Comparison of ENCODE assay signal across 9 mouse cellular contexts in the genomic region with DNA sequence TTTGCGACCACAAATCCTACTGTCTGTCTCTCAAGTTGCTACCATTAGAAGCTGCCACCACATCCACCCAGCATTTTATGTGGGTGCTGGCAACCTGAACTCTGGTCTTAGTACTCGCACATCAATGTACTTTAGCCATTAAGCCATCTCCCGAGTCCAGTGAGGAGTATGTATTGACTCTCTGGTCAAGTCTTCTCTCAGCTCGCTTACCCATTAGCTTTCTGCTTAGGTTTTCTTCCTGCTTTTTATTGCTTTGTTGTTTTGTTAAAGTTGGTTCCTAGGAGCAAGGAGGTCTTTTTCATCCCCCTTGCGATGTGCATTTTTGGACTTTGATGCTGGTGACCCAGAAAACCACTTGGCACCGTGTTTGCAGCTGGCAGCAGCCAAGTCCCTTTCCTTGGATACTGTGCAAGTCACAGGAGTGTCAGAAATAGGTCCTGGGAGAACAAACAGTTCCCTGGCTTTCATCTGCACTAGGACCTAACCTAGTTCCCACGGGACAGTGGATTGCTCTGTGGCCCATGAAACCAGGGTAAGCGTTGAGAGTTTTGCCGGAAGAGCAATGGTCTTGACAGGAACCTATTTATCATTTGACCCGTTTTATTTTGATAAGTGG. TPM values are rescaled to one million over a fixed set of nuclear protein-coding genes. Genes with fewer than 3 reads are reported as not detected.
DNase-seq lines count a peak whose midpoint lies in the region; ATAC-seq and TF ChIP-seq lines count a peak whose summit lies in the region.
"Had no signal": no experiment of that assay in that cellular context is flagged by ENCODE, and none has a peak within 500 bp of the region (broad histone marks: within the 10 kb centered on the region; RNA-seq: fewer than 3 reads in every experiment).

No protein-coding gene starts in this region.

- no peaks in the 10 kb centered on the region for H3K27me3 ChIP-seq in kidney, embryonic 14.5 days (ENCODE audit: control insufficient read depth, insufficient read depth, low read length)
- no peaks in the 10 kb centered on the region for H3K27me3 ChIP-seq in kidney, postnatal 0 days (ENCODE audit: insufficient read depth, low read length)
- H3K27me3 ChIP-seq: limb, embryonic 13.5 days; midbrain, embryonic 13.5 days had no signal

- no peak overlapping the region for H3K27ac ChIP-seq in kidney, embryonic 14.5 days (ENCODE audit: low read depth, low read length)
- H3K27ac ChIP-seq in kidney, postnatal 0 days: no peak overlapping the region
- H3K27ac ChIP-seq: limb, embryonic 13.5 days; midbrain, embryonic 13.5 days had no signal

- no peak overlapping the region for H3K9ac ChIP-seq in kidney, embryonic 14.5 days (ENCODE audit: low read depth, low read length)
- H3K9ac ChIP-seq in kidney, postnatal 0 days (ENCODE audit: low read depth, low read length): no peak overlapping the region
- H3K9ac ChIP-seq: limb, embryonic 13.5 days; midbrain, embryonic 13.5 days had no signal

- 36% methylated on average over 10 of the region's 10 CpGs for WGBS in kidney, embryonic 14.5 days
- 35% methylated on average over 10 of the region's 10 CpGs for WGBS in kidney, postnatal 0 days

- no peak for TF ChIP-seq CTCF in kidney, postnatal 0 days (IDR thresholded peaks at IDR 0.05; ENCODE audit: low read depth)

- no peaks in the 10 kb centered on the region for H3K9me3 ChIP-seq in kidney, embryonic 14.5 days (ENCODE audit: control insufficient read depth, low read length)
- H3K9me3 ChIP-seq in kidney, postnatal 0 days (replicated peaks; ENCODE audit: low read length): no peaks in the 10 kb centered on the region
- H3K9me3 ChIP-seq: limb, embryonic 13.5 days; midbrain, embryonic 13.5 days had no signal

- no peak overlapping the region for H3K4me2 ChIP-seq in kidney, embryonic 14.5 days (replicated peaks; ENCODE audit: low read depth, low read length)
- H3K4me2 ChIP-seq in kidney, postnatal 0 days (ENCODE audit: low read length): no peak overlapping the region
- H3K4me2 ChIP-seq: limb, embryonic 13.5 days; midbrain, embryonic 13.5 days had no signal

- 0 out of 2 replicates have a peak, but pooled peaks cover 4% of the 10 kb centered on the region for H3K4me1 ChIP-seq in kidney, embryonic 14.5 days (ENCODE audit: control insufficient read depth, insufficient read depth, low read length)
- H3K4me1 ChIP-seq in kidney, postnatal 0 days (replicated peaks; ENCODE audit: insufficient read depth, low read length): no peaks in the 10 kb centered on the region
- H3K4me1 ChIP-seq: limb, embryonic 13.5 days had no signal

- peak; percentile 4 to 23 for DNase-seq in kidney, adult 8-10 months
- peak; percentile 58 for DNase-seq in adrenal gland, postnatal 10 days
- DNase-seq in cerebellum, adult 11-12 months: peak; percentile 53
- DNase-seq in kidney, postnatal 0 days (ENCODE audit: low spot score): peak; percentile 26
- DNase-seq in spleen, postnatal 4 days (ENCODE audit: low spot score in 2 of 2): no peak
- DNase-seq in ovary, postnatal 36 days (ENCODE audit: low spot score): no peak

- no peak for ATAC-seq in kidney, embryonic 14.5 days (ENCODE audit: low FRiP score, low TSS enrichment)
- ATAC-seq in kidney, postnatal 0 days (replicated peaks; ENCODE audit: low FRiP score, low read depth): no peak
- ATAC-seq: midbrain, embryonic 13.5 days had no signal

- H3K4me3 ChIP-seq in kidney, embryonic 14.5 days (ENCODE audit: low read length): no peak overlapping the region
- no peak overlapping the region for H3K4me3 ChIP-seq in kidney, postnatal 0 days (replicated peaks; ENCODE audit: low read depth, low read length)
- H3K4me3 ChIP-seq: limb, embryonic 13.5 days; midbrain, embryonic 13.5 days had no signal

- H3K36me3 ChIP-seq in kidney, embryonic 14.5 days (ENCODE audit: control insufficient read depth, insufficient read depth, low read length): no peaks in the 10 kb centered on the region
- H3K36me3 ChIP-seq in kidney, postnatal 0 days (ENCODE audit: insufficient read depth, low read length): no peaks in the 10 kb centered on the region
- H3K36me3 ChIP-seq: limb, embryonic 13.5 days had no signal

RNA-seq across cellular contexts. Expression of gene Pygl, which starts 51.9 kb away (rescaled TPM):
- 17.8 and 27.5 TPM in 2 replicates for polyA plus RNA-seq in kidney, embryonic 14.5 days (2014; fragmentation: Nextera tagmentation; extraction: Ambion mirVana)
- total RNA-seq in adrenal gland, postnatal 10 days (2021): 10 to 100 TPM; 48.7 to 82.7 TPM
- polyA plus RNA-seq in kidney, postnatal 0 days (2015; fragmentation: Nextera tagmentation; extraction: Ambion mirVana): 43.1 and 44.2 TPM in 2 replicates

Comparison
In these comparisons a context has a peak if more than half of its experiments do, and no peak if none do; other contexts are left out.
1. DNase-seq: peak in kidney, adult 8-10 months (2 of 2), adrenal gland, postnatal 10 days (single experiment), cerebellum, adult 11-12 months (single experiment) and kidney, postnatal 0 days (single experiment); none in spleen, postnatal 4 days (0 of 2) and ovary, postnatal 36 days (single experiment).